Comparison of ENCODE assay signal across 9 mouse cellular contexts in the genomic region with DNA sequence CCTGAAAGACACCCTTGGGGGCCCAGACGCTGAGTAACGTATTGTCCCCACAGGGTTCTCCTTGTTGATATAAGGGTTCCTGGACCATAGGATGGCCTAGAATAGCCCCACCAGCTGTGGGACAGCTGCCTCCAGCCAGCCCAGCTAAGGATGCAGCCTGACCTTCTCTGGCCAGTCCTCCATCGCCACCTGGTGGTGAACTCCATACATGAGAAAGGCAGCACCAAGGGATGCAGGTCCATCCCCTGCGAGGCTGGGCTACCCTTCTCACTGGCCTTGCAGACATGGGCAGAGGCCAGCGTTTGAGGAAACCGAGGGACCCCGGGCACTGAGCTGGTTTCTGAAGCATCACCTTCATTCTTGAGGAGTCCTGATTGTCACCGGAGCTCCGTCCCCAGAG. TPM values are rescaled to one million over a fixed set of nuclear protein-coding genes. Genes with fewer than 3 reads are reported as not detected.
DNase-seq lines count a peak whose midpoint lies in the region; ATAC-seq lines count a peak whose summit lies in the region.
"Had no signal": no experiment of that assay in that cellular context is flagged by ENCODE, and none has a peak within 500 bp of the region (broad histone marks: within the 10 kb centered on the region; RNA-seq: fewer than 3 reads in every experiment).

No protein-coding gene starts in this region.

- H3K27ac ChIP-seq in intestine, embryonic 15.5 days = no peak overlapping the region
- no peak overlapping the region for H3K27ac ChIP-seq in midbrain, embryonic 12.5 days (replicated peaks)

- peak; percentile 83; the same call in 1 of the 2 replicates for ATAC-seq in intestine, embryonic 15.5 days
- peak; percentile 76 for ATAC-seq in midbrain, embryonic 12.5 days (ENCODE audit: low FRiP score, low read depth)
- no peak for ATAC-seq in inflammation-experienced regulatory T-cells, adult 6 months

- no peaks in the 10 kb centered on the region for H3K36me3 ChIP-seq in intestine, embryonic 15.5 days
- no peaks in the 10 kb centered on the region for H3K36me3 ChIP-seq in midbrain, embryonic 12.5 days

- H3K4me2 ChIP-seq in intestine, embryonic 15.5 days (replicated peaks) = no peak overlapping the region
- H3K4me2 ChIP-seq in midbrain, embryonic 12.5 days (replicated peaks) = no peak overlapping the region

- no peaks in the 10 kb centered on the region; the same call in 1 of the 2 replicates for H3K27me3 ChIP-seq in intestine, embryonic 15.5 days (replicated peaks)
- peaks cover 66% of the 10 kb centered on the region for H3K27me3 ChIP-seq in midbrain, embryonic 12.5 days

- H3K9ac ChIP-seq in intestine, embryonic 15.5 days = no peak overlapping the region
- no peak overlapping the region for H3K9ac ChIP-seq in midbrain, embryonic 12.5 days (replicated peaks)

- H3K4me1 ChIP-seq in intestine, embryonic 15.5 days (replicated peaks) = no peaks in the 10 kb centered on the region
- H3K4me1 ChIP-seq in midbrain, embryonic 12.5 days = peaks cover 26% of the 10 kb centered on the region

- WGBS in intestine, embryonic 15.5 days = 20% methylated on average over 9 of the region's 9 CpGs
- WGBS in midbrain, embryonic 12.5 days = 23% methylated on average over 9 of the region's 9 CpGs

- peak; percentile 88 for DNase-seq in adipocyte (ENCODE audit: low spot score)
- peak; percentile 91 to 92 for DNase-seq in cerebellum, postnatal 4 days (ENCODE audit: low spot score in 2 of 2)
- DNase-seq in gastrocnemius, adult 8-10 months (ENCODE audit: low spot score in 2 of 2) = peak; percentile 70 to 71
- DNase-seq in left cerebral cortex, postnatal 10 days (ENCODE audit: extremely low spot score in 1 of 2, low spot score in 2 of 2) = peak; percentile 71 to 89
- DNase-seq in spleen, adult 12 weeks (ENCODE audit: low spot score) = peak; percentile 7

- H3K9me3 ChIP-seq in intestine, embryonic 15.5 days = no peaks in the 10 kb centered on the region
- no peaks in the 10 kb centered on the region for H3K9me3 ChIP-seq in midbrain, embryonic 12.5 days

- intact Hi-C loops in left cerebral cortex, postnatal 10 days (cut with DNase I) = loop anchor here (1.0 kb wide), 1 partner anchor 328 kb away; no protein-coding TSS in a partner anchor

- H3K4me3 ChIP-seq in intestine, embryonic 15.5 days (replicated peaks) = no peak overlapping the region
- H3K4me3 ChIP-seq in midbrain, embryonic 12.5 days = no peak overlapping the region
- H3K4me3 ChIP-seq: myocyte had no signal

RNA-seq across cellular contexts. Expression of a gene that starts 15.5 kb away (rescaled TPM):
- 1 to 10 TPM in 3 of 4 experiments, under 1 TPM in 1; 0.97 to 3.9 (median 2.4) TPM for total RNA-seq in gastrocnemius, adult 8-10 months (2022)
- polyA plus RNA-seq in intestine, embryonic 15.5 days (2015; fragmentation: Nextera tagmentation; extraction: Ambion mirVana) = 0.30 and 0.36 TPM in 2 replicates
- under 1 TPM; 0.53 to 0.62 TPM for total RNA-seq in left cerebral cortex, postnatal 10 days (2021)
- polyA plus RNA-seq in midbrain, embryonic 12.5 days (2016; fragmentation: Nextera tagmentation; extraction: Ambion mirVana) = not detected in 2 replicates
- not detected for polyA plus RNA-seq in inflammation-experienced regulatory T-cells, adult 6 months (2017; shearing (Covaris generic))

RNA-seq across cellular contexts. Expression of a gene that starts 42.8 kb away (rescaled TPM):
- not detected for total RNA-seq in gastrocnemius, adult 8-10 months (2022)
- polyA plus RNA-seq in intestine, embryonic 15.5 days (2015; fragmentation: Nextera tagmentation; extraction: Ambion mirVana) = 2.4 and 3.2 TPM in 2 replicates
- total RNA-seq in left cerebral cortex, postnatal 10 days (2021) = 100 to 1,000 TPM; 142 to 145 TPM
- 9.7 and 12.0 TPM in 2 replicates for polyA plus RNA-seq in midbrain, embryonic 12.5 days (2016; fragmentation: Nextera tagmentation; extraction: Ambion mirVana)
- not detected for polyA plus RNA-seq in inflammation-experienced regulatory T-cells, adult 6 months (2017; shearing (Covaris generic))

Comparison
In these comparisons a context has a peak if more than half of its experiments do, and no peak if none do; other contexts are left out.
1. DNase-seq: peak in every context shown above with its lines; median percentile 92 in cerebellum, postnatal 4 days; 88 in adipocyte; 80 in left cerebral cortex, postnatal 10 days; 70 in gastrocnemius, adult 8-10 months; 7 in spleen, adult 12 weeks.